Mouse (Mus musculus): Measurements from ENCODE around the gene Exoc3.

The Exoc3 gene

GRCm38 (mm10) chr13:74208317-74208985, at the start of gene Exoc3:
Gene Exoc3 (minus strand): TSS chr13:74208732.
- peak; percentile 88 for DNase-seq (ENCODE audit: low read depth, low spot score)

GRCm38 (mm10) chr13:74246494-74246893, 38.0 kb upstream of the Exoc3 start:
- no peak for DNase-seq (ENCODE audit: low read depth, low spot score)

GRCm38 (mm10) chr13:74245899-74246231, 37.3 kb upstream of the Exoc3 start:
- DNase-seq (ENCODE audit: low read depth, low spot score), result no peak

GRCm38 (mm10) chr13:74245214-74245898, 36.8 kb upstream of the Exoc3 start:
- peak; percentile 33 for DNase-seq (ENCODE audit: low read depth, low spot score)

GRCm38 (mm10) chr13:74237574-74237973, 29.0 kb upstream of the Exoc3 start:
- DNase-seq (ENCODE audit: low read depth, low spot score), result no peak

GRCm38 (mm10) chr13:74220659-74221058, 12.1 kb upstream of the Exoc3 start:
- no peak for DNase-seq (ENCODE audit: low read depth, low spot score)

GRCm38 (mm10) chr13:74218441-74218840, 9.9 kb upstream of the Exoc3 start:
- DNase-seq (ENCODE audit: low read depth, low spot score), result no peak

- DNase-seq (ENCODE audit: low read depth, low spot score), result no peak
Observed at GRCm38 (mm10) chr13:74208986-74209345, 434 bp upstream of the Exoc3 start.

GRCm38 (mm10) chr13:74196451-74196850, 12.1 kb downstream of the Exoc3 start:
- DNase-seq (ENCODE audit: low read depth, low spot score), result no peak

- DNase-seq (ENCODE audit: low read depth, low spot score), result peak; percentile 57
Observed at GRCm38 (mm10) chr13:74192613-74193012, 15.9 kb downstream of the Exoc3 start.

- no peak for DNase-seq (ENCODE audit: low read depth, low spot score)
Observed at GRCm38 (mm10) chr13:74183011-74183695, 25.4 kb downstream of the Exoc3 start.

GRCm38 (mm10) chr13:74172036-74172435, 36.5 kb downstream of the Exoc3 start:
- no peak for DNase-seq (ENCODE audit: low read depth, low spot score)

- DNase-seq (ENCODE audit: low read depth, low spot score), result no peak
Observed at GRCm38 (mm10) chr13:74169446-74170164, 38.9 kb downstream of the Exoc3 start.

GRCm38 (mm10) chr13:74167492-74167891, 41.0 kb downstream of the Exoc3 start:
- no peak for DNase-seq (ENCODE audit: low read depth, low spot score)

- DNase-seq (ENCODE audit: low read depth, low spot score), result no peak
Observed at GRCm38 (mm10) chr13:74167057-74167413, 41.5 kb downstream of the Exoc3 start.

GRCm38 (mm10) chr13:74166348-74167056, 42.0 kb downstream of the Exoc3 start:
- DNase-seq (ENCODE audit: low read depth, low spot score), result peak; percentile 34

GRCm38 (mm10) chr13:74147327-74147726, 61.2 kb downstream of the Exoc3 start:
- DNase-seq (ENCODE audit: low read depth, low spot score), result no peak

- no peak for DNase-seq (ENCODE audit: low read depth, low spot score)
Observed at GRCm38 (mm10) chr13:74145983-74146622, 62.4 kb downstream of the Exoc3 start.

- no peak for DNase-seq (ENCODE audit: low read depth, low spot score)
Observed at GRCm38 (mm10) chr13:74144120-74144884, 64.2 kb downstream of the Exoc3 start.

- no peak for DNase-seq (ENCODE audit: low read depth, low spot score)
Observed at GRCm38 (mm10) chr13:74143282-74143681, 65.2 kb downstream of the Exoc3 start.

Data from ES-CJ7 (cell line).